Mouse (Mus musculus): Measurements from ENCODE around the gene Chn1. TPM values are rescaled to one million over a fixed set of nuclear protein-coding genes. Genes with fewer than 3 reads are reported as not detected.
A peak's percentile ranks its signal among the peaks of the same experiment; 100 is the strongest.

Gene Chn1
- polyA plus RNA-seq, 1 experiment, result 23.7 TPM

DNA sequence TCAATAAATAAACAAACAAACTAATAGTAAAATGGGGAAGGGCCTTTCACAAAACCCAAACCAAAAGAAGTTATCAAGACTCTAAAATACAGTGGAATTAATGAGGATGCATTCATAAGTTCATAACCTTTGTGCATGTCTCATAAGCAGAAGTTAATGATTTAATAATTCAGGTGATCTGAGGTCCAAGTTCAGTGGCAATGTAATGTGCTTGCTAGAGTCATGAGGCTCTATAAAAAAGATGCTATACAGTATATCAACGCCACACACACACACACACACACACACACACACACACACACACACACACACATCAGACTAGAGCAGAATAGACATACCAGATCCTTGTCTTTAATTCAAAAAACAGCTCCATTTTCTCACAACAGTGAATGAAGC is 28.8 kb downstream of the Chn1 start:
- WGBS, result 70% methylated on average over 1 of the region's 1 CpGs
- Histone ChIP-seq H3K36me3 (ENCODE audit: control insufficient read depth, insufficient read depth, low read length) (no peaks in the 10 kb centered on the region), H3K27ac (ENCODE audit: insufficient read depth, low read depth, low read length) (no peak overlapping the region), H3K27me3 (replicated peaks; ENCODE audit: control insufficient read depth, insufficient read depth, low read length) (no peaks in the 10 kb centered on the region), H3K4me3 (ENCODE audit: insufficient read depth, low read depth, low read length) (no peak overlapping the region), H3K4me1 (ENCODE audit: control insufficient read depth, insufficient read depth, low read length) (no peaks in the 10 kb centered on the region)
- peak; percentile 10 for DNase-seq
- TF ChIP-seq CTCF (conservative IDR thresholded peaks at IDR 0.05; ENCODE audit: insufficient read depth, insufficient read length, low read depth, low read length), result no peak
- no peak for TF ChIP-seq POLR2A (IDR thresholded peaks at IDR 0.05; ENCODE audit: low read depth, low read length)

GRCm38 (mm10) chr2:73745647-73746374 is 29.3 kb downstream of the Chn1 start:
- TF ChIP-seq CTCF (conservative IDR thresholded peaks at IDR 0.05; ENCODE audit: insufficient read depth, insufficient read length, low read depth, low read length) (peak; percentile 25; the same call in 1 of the 2 replicates), POLR2A (IDR thresholded peaks at IDR 0.05; ENCODE audit: low read depth, low read length) (no peak)
- 26% methylated on average over 3 of the region's 3 CpGs for WGBS
- DNase-seq, result peak; percentile 55
- Histone ChIP-seq H3K4me3 (ENCODE audit: insufficient read depth, low read depth, low read length) (no peak overlapping the region), H3K27me3 (replicated peaks; ENCODE audit: control insufficient read depth, insufficient read depth, low read length) (no peaks in the 10 kb centered on the region), H3K27ac (ENCODE audit: insufficient read depth, low read depth, low read length) (peak overlapping the region; percentile 15; the same call in 1 of the 2 replicates), H3K36me3 (ENCODE audit: control insufficient read depth, insufficient read depth, low read length) (no peaks in the 10 kb centered on the region), H3K4me1 (ENCODE audit: control insufficient read depth, insufficient read depth, low read length) (no peaks in the 10 kb centered on the region)

GRCm38 (mm10) chr2:73741286-73741685 is 33.9 kb downstream of the Chn1 start:
- Histone ChIP-seq H3K4me3 (ENCODE audit: insufficient read depth, low read depth, low read length) (no peak overlapping the region), H3K36me3 (ENCODE audit: control insufficient read depth, insufficient read depth, low read length) (no peaks in the 10 kb centered on the region), H3K4me1 (ENCODE audit: control insufficient read depth, insufficient read depth, low read length) (no peaks in the 10 kb centered on the region), H3K27ac (ENCODE audit: insufficient read depth, low read depth, low read length) (no peak overlapping the region), H3K27me3 (replicated peaks; ENCODE audit: control insufficient read depth, insufficient read depth, low read length) (no peaks in the 10 kb centered on the region)
- DNase-seq, result no peak
- TF ChIP-seq CTCF (conservative IDR thresholded peaks at IDR 0.05; ENCODE audit: insufficient read depth, insufficient read length, low read depth, low read length), result no peak
- no peak for TF ChIP-seq POLR2A (IDR thresholded peaks at IDR 0.05; ENCODE audit: low read depth, low read length)
- WGBS, result 91% methylated on average over 3 of the region's 3 CpGs

DNA sequence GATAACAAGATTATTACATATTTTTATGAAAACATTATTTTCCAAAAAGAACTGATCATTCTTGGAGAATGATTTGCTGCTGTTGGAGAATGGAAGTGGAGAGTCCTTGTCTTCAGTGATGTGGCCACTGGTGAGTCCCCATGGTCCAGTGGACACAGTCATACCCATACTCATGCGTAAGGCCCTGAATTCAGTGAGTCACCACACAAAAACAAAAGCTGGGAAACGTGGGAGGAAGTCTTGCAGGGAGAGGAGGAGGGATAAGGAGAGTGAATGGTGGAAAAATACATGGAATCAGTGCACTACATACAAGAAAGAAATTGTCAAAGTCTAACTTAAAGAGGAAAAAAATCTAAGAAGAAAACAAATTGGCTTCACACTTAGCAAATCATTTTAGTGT is 47.3 kb downstream of the Chn1 start:
- no peak for TF ChIP-seq CTCF (conservative IDR thresholded peaks at IDR 0.05; ENCODE audit: insufficient read depth, insufficient read length, low read depth, low read length)
- TF ChIP-seq POLR2A (IDR thresholded peaks at IDR 0.05; ENCODE audit: low read depth, low read length), result no peak
- WGBS, result 47% methylated on average over 2 of the region's 2 CpGs

GRCm38 (mm10) chr2:73724934-73725333 is 50.2 kb downstream of the Chn1 start:
- no peak for TF ChIP-seq POLR2A (IDR thresholded peaks at IDR 0.05; ENCODE audit: low read depth, low read length)
- no peak for TF ChIP-seq CTCF (conservative IDR thresholded peaks at IDR 0.05; ENCODE audit: insufficient read depth, insufficient read length, low read depth, low read length)
- no peak overlapping the region for H3K4me3 ChIP-seq (ENCODE audit: insufficient read depth, low read depth, low read length)
- H3K27ac ChIP-seq (ENCODE audit: insufficient read depth, low read depth, low read length), result no peak overlapping the region
- H3K4me1 ChIP-seq (ENCODE audit: control insufficient read depth, insufficient read depth, low read length), result peaks cover 4% of the 10 kb centered on the region; the same call in 1 of the 2 replicates
- no peaks in the 10 kb centered on the region for H3K36me3 ChIP-seq (ENCODE audit: control insufficient read depth, insufficient read depth, low read length)
- DNase-seq, result no peak
- WGBS, result 82% methylated on average over 3 of the region's 3 CpGs
- no peaks in the 10 kb centered on the region for H3K27me3 ChIP-seq (replicated peaks; ENCODE audit: control insufficient read depth, insufficient read depth, low read length)

More for the DNA sequence above, 47.3 kb downstream of the Chn1 start:
- DNase-seq, result no peak
- Histone ChIP-seq H3K27me3 (replicated peaks; ENCODE audit: control insufficient read depth, insufficient read depth, low read length) (no peaks in the 10 kb centered on the region), H3K27ac (ENCODE audit: insufficient read depth, low read depth, low read length) (no peak overlapping the region), H3K4me3 (ENCODE audit: insufficient read depth, low read depth, low read length) (no peak overlapping the region), H3K4me1 (ENCODE audit: control insufficient read depth, insufficient read depth, low read length) (no peaks in the 10 kb centered on the region), H3K36me3 (ENCODE audit: control insufficient read depth, insufficient read depth, low read length) (no peaks in the 10 kb centered on the region)

GRCm38 (mm10) chr2:73721821-73722220 is 53.3 kb downstream of the Chn1 start:
- Histone ChIP-seq H3K27me3 (replicated peaks; ENCODE audit: control insufficient read depth, insufficient read depth, low read length) (no peaks in the 10 kb centered on the region), H3K27ac (ENCODE audit: insufficient read depth, low read depth, low read length) (peak overlapping the region; percentile 62; the same call in 1 of the 2 replicates), H3K4me1 (ENCODE audit: control insufficient read depth, insufficient read depth, low read length) (peaks cover 4% of the 10 kb centered on the region; the same call in 1 of the 2 replicates), H3K4me3 (ENCODE audit: insufficient read depth, low read depth, low read length) (no peak overlapping the region), H3K36me3 (ENCODE audit: control insufficient read depth, insufficient read depth, low read length) (no peaks in the 10 kb centered on the region)
- WGBS, result 19% methylated on average over 4 of the region's 4 CpGs
- DNase-seq, result peak; percentile 66
- TF ChIP-seq POLR2A (IDR thresholded peaks at IDR 0.05; ENCODE audit: low read depth, low read length), result no peak
- no peak for TF ChIP-seq CTCF (conservative IDR thresholded peaks at IDR 0.05; ENCODE audit: insufficient read depth, insufficient read length, low read depth, low read length)

DNA sequence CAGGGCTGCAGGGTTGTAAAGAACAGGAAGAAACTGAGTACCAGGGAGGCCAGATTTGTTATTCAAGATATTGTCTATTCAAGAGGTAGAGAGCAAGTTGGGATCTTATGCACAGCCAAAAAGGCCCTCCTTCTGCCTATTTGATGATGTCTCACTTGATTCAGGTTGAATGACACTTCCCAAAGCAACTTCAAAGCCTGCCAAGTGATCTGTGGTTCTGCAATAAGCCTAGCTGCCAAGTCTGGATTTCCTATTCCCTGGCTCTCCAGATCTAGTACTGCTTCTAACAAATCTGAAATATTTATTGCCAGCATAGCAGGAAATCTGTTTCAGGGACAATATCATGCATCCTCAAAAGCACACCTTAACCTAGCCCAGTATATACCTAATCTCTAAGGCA is 62.7 kb downstream of the Chn1 start:
- H3K36me3 ChIP-seq (ENCODE audit: control insufficient read depth, insufficient read depth, low read length), result no peaks in the 10 kb centered on the region
- no peaks in the 10 kb centered on the region for H3K4me1 ChIP-seq (ENCODE audit: control insufficient read depth, insufficient read depth, low read length)
- no peak overlapping the region for H3K27ac ChIP-seq (ENCODE audit: insufficient read depth, low read depth, low read length)
- no peaks in the 10 kb centered on the region for H3K27me3 ChIP-seq (replicated peaks; ENCODE audit: control insufficient read depth, insufficient read depth, low read length)
- DNase-seq, result no peak
- no peak for TF ChIP-seq POLR2A (IDR thresholded peaks at IDR 0.05; ENCODE audit: low read depth, low read length)
- no peak for TF ChIP-seq CTCF (conservative IDR thresholded peaks at IDR 0.05; ENCODE audit: insufficient read depth, insufficient read length, low read depth, low read length)
- H3K4me3 ChIP-seq (ENCODE audit: insufficient read depth, low read depth, low read length), result no peak overlapping the region

All from kidney, adult 2 months (tissue).